Mouse (Mus musculus) hindbrain, postnatal 0 days (tissue): ENCODE measurements around the gene Atp6v0a1. TPM values are rescaled to one million over a fixed set of nuclear protein-coding genes. Genes with fewer than 3 reads are reported as not detected.

Experiments
- ATAC-seq: fragments of 200-750 bp; cut with Nextera tagmentation; 2 replicates; pipeline ENCODE4 v1.8.0; 2017; ENCODE audit warnings: mild to moderate bottlenecking, moderate TSS enrichment, moderate library complexity
- DNase-seq: peaks from one replicate; pipeline ENCODE4 v3.0.0-alpha.2; 2015; ENCODE audit warnings: low spot score
- H3K27ac ChIP-seq: fragments of 300-500 bp; sonication (generic); 2 replicates; pipeline ENCODE4 v1.5.1; 2014; ENCODE audit warnings: mild to moderate bottlenecking
- H3K27me3 ChIP-seq: fragments of 300-500 bp; sonication (generic); 2 replicates; pipeline ENCODE4 v1.6.1; 2014; ENCODE audit warnings: low read length, mixed read lengths; ENCODE audit not compliant: insufficient read depth
- H3K36me3 ChIP-seq: fragments of 300-500 bp; sonication (generic); 2 replicates; pipeline ENCODE4 v1.6.1; 2014; ENCODE audit warnings: low read length, mixed read lengths; ENCODE audit not compliant: insufficient read depth
- H3K4me1 ChIP-seq: fragments of 300-500 bp; sonication (generic); 2 replicates; pipeline ENCODE4 v1.6.1; 2014; ENCODE audit warnings: antibody characterized with exemption, low read length, mixed read lengths; ENCODE audit not compliant: insufficient read depth
- H3K4me2 ChIP-seq: fragments of 300-500 bp; sonication (generic); 2 replicates; pipeline ENCODE4 v1.6.1; 2014; ENCODE audit warnings: low read depth, mild to moderate bottlenecking, low read length, moderate library complexity, mixed read lengths
- H3K4me3 ChIP-seq: fragments of 300-500 bp; sonication (generic); 2 replicates; pipeline ENCODE4 v1.5.1; 2014; ENCODE audit warnings: low read length
- H3K9ac ChIP-seq: fragments of 300-500 bp; sonication (generic); replicated peaks from 2 replicates; pipeline ENCODE4 v1.6.1; 2014; ENCODE audit warnings: mild to moderate bottlenecking, low read length, moderate library complexity, mixed read lengths
- H3K9me3 ChIP-seq: fragments of 300-500 bp; sonication (generic); 2 replicates; pipeline ENCODE4 v1.6.1; 2016; ENCODE audit warnings: low read length, mixed read lengths
- CTCF ChIP-seq: IDR thresholded peaks from 2 replicates; pipeline ENCODE4 v1.5.1; 2016; ENCODE audit warnings: antibody characterized with exemption, control low read depth, low read depth
- WGBS: fragments of 180-500 bp; shearing (Covaris S2); extraction: QIAGEN DNeasy Blood & Tissue Kit; methylation state at CpG from one replicate; pipeline ENCODE4 v1.1.7; 2014; 5-methylcytosine and 5-hydroxymethylcytosine counted together
- polyA plus RNA-seq: library from polyadenylated mRNA; unstranded; fragments of >200 nt; fragmentation: Nextera tagmentation; extraction: Ambion mirVana; gene quantifications from 2 replicates; pipeline ENCODE4 v1.2.1, GENCODE M21; 2015
- total RNA-seq: library from RNA; depleted of rRNA; stranded (reverse); fragments of >200 nt; gene quantifications from 2 replicates; pipeline ENCODE4 v1.2.3, GENCODE M21; 2014

Atp6v0a1 gene
- total and polyA plus RNA-seq, 2 experiments from 2014 or later: 181 to 213 TPM

DNA sequence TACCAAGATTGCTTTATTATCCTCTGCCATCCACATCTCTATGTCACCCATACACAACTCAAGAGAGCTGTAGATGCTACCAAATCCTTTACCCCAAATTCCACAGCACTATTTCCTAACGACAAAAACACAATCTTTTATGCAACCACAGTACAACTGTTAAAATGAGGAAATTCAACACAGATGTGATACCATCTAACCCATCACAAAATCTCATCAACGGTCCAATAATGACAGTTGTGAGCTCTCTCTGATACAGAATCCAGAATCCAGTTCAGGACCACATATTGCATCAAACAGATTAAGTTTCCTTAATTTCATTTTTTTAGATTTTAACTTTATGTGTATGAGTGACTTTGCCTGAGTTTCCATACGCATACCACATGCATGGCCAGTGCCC is 20.6 kb upstream of the Atp6v0a1 start:
- Histone ChIP-seq H3K27ac (no peak overlapping the region), H3K4me2 (no peak overlapping the region), H3K9ac (no peak overlapping the region), H3K36me3 (no peaks in the 10 kb centered on the region), H3K4me3 (no peak overlapping the region), H3K9me3 (no peaks in the 10 kb centered on the region), H3K4me1 (no peaks in the 10 kb centered on the region), H3K27me3 (no peaks in the 10 kb centered on the region)
- 85% methylated on average over 3 of the region's 3 CpGs for WGBS
- no peak for DNase-seq
- no peak for ATAC-seq
- TF ChIP-seq CTCF: no peak

DNA sequence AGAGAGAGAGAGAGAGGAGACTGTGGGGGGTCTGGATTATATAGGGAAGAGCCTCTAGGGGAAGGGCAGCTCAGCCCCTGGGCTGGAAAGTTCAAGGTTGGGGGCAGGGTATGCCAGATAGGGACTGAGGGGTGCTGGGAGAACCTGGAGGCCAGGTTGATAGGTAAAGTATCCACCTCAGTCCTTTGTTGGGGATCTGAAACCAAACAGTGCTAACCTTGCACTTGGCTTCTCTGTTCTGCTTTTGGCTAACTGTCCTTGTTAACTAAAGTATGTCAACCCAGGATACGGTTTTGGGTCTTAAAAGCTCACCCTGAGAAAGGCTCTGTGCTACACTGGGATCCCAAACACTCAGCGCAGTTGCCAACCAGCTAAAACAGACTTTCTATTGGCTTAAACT is 19.6 kb upstream of the Atp6v0a1 start:
- 69% methylated on average over 2 of the region's 2 CpGs for WGBS
- Histone ChIP-seq H3K27me3 (no peaks in the 10 kb centered on the region), H3K4me2 (no peak overlapping the region), H3K4me3 (no peak overlapping the region), H3K27ac (no peak overlapping the region), H3K9me3 (no peaks in the 10 kb centered on the region), H3K9ac (no peak overlapping the region), H3K36me3 (no peaks in the 10 kb centered on the region), H3K4me1 (no peaks in the 10 kb centered on the region)
- ATAC-seq: no peak
- no peak for DNase-seq
- TF ChIP-seq CTCF: no peak

DNA sequence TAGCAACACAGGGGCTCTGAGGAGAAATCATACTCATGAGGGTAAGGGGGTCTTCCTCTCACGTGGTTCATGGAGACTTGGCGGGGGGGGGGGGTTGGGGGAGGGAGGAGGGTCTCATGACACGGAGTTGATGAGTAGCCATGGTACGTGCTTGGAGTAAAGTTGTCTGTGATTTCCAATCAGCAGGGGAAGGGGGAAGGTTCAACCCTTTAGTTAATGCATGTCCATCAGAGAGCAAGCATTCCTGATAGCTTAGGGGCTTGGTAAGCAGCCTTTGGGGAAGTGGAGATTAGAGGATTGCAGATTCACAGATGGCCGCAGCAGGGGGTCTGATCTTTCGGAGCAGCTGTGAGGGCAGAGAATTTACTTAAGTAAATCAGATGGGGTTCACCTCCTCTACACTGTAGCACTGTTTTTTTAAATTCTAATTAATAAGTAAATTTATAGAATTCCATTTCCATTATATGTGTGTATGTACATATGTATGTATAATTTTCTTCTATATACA is 18.2 kb upstream of the Atp6v0a1 start:
- no peak for TF ChIP-seq CTCF
- DNase-seq: peak; percentile 43
- no peaks in the 10 kb centered on the region for H3K9me3 ChIP-seq
- ATAC-seq: no peak
- H3K9ac ChIP-seq: no peak overlapping the region
- no peaks in the 10 kb centered on the region for H3K27me3 ChIP-seq
- no peak overlapping the region for H3K4me3 ChIP-seq
- WGBS: 27% methylated on average over 6 of the region's 6 CpGs
- H3K36me3 ChIP-seq: no peaks in the 10 kb centered on the region
- H3K27ac ChIP-seq: no peak overlapping the region
- no peaks in the 10 kb centered on the region for H3K4me1 ChIP-seq
- H3K4me2 ChIP-seq: no peak overlapping the region

DNA sequence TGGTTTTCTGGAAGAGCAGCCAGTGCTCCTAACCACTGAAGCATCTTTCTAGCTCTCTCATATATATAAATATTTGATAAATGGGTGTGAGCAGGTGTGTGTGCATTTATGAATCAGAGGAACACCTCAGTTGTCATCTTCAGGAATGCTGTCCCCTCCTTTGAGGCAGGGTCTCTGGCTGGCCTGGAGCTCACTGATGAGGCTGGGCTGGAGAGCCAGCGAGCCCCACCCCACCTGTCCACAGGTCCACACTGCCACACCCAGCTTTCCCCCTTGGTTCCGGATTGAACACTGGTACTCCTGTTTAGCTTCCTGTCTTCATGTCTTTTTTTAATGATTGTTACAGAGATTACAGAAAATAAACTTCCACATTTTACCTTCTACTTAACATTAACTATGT is 15.8 kb upstream of the Atp6v0a1 start:
- no peaks in the 10 kb centered on the region for H3K27me3 ChIP-seq
- DNase-seq (no peak), ATAC-seq (no peak)
- no peak overlapping the region for H3K27ac ChIP-seq
- no peak for TF ChIP-seq CTCF
- no peak overlapping the region for H3K4me3 ChIP-seq
- no peaks in the 10 kb centered on the region for H3K4me1 ChIP-seq
- no peak overlapping the region for H3K4me2 ChIP-seq
- H3K9me3 ChIP-seq: no peaks in the 10 kb centered on the region
- WGBS: 86% methylated on average over 2 of the region's 2 CpGs
- no peak overlapping the region for H3K9ac ChIP-seq
- no peaks in the 10 kb centered on the region for H3K36me3 ChIP-seq

DNA sequence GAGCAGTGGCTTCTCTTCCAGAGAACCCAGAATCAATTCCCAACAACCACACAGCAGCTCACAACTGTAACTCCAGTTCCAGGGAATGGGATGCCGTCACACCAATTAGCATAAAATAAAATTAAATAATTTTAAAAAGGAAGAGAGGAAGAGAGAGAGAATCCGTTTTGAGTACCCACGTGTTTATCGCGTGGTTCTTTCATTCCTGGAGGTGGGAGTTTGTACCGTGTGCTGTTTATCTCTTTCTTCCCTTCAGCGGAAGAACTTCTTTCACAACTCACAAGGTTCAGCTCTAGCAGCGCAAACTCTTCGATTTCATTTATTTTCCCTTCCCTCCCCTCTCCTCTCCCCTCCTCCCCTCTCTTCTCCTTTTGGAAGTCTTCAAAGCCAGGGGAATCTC is 15.0 kb upstream of the Atp6v0a1 start:
- H3K4me1 ChIP-seq: no peaks in the 10 kb centered on the region
- H3K36me3 ChIP-seq: no peaks in the 10 kb centered on the region
- no peak for TF ChIP-seq CTCF
- no peak overlapping the region for H3K9ac ChIP-seq
- no peak overlapping the region for H3K4me3 ChIP-seq
- no peak overlapping the region for H3K27ac ChIP-seq
- DNase-seq: no peak
- no peak for ATAC-seq
- no peak overlapping the region for H3K4me2 ChIP-seq
- WGBS: 57% methylated on average over 9 of the region's 9 CpGs
- no peaks in the 10 kb centered on the region for H3K27me3 ChIP-seq
- no peaks in the 10 kb centered on the region for H3K9me3 ChIP-seq

DNA sequence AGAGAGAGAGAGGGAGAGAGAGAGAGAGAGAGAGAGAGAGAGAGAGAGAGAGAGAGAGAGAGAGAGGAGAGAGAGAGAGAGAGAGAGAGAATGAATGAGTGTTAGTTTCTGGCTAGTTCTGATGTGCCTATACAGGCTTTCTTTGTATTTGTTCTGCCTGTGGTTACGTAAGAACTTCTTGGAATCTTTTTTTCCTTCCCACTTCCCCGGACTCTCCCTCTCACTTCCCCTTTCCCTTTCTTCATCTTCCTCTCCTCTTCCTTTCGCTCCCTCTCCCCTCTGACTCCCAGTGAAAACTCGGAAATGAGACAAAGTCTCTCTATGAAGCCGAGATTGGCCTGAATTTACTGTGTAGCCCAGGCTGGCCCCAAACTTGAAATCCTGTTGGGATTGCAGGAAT is 14.6 kb upstream of the Atp6v0a1 start:
- no peak for DNase-seq
- no peaks in the 10 kb centered on the region for H3K4me1 ChIP-seq
- H3K36me3 ChIP-seq: no peaks in the 10 kb centered on the region
- H3K27ac ChIP-seq: no peak overlapping the region
- no peaks in the 10 kb centered on the region for H3K9me3 ChIP-seq
- WGBS: 71% methylated on average over 5 of the region's 5 CpGs
- no peaks in the 10 kb centered on the region for H3K27me3 ChIP-seq
- no peak for ATAC-seq
- TF ChIP-seq CTCF: no peak
- H3K4me3 ChIP-seq: no peak overlapping the region
- H3K9ac ChIP-seq: no peak overlapping the region
- no peak overlapping the region for H3K4me2 ChIP-seq

DNA sequence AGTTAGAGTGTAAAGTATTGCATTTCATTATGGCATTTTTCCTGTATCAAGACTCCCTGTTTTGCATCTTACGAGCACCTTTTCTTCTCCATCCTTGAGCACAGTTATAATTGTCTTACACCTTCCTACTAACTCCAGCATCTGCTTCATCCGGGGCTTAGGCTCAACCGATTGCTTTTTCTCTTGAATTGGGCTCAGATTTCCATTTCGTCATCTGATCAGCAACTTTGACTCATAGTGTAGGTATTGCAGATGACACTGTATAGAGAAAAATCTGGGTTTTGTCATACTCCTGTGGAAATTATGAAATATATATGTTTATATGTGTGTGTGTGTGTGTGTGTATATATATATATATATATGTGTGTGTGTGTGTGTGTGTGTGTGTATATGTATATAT is 12.8 kb upstream of the Atp6v0a1 start:
- DNase-seq: no peak
- Histone ChIP-seq H3K4me2 (no peak overlapping the region), H3K9ac (no peak overlapping the region), H3K9me3 (no peaks in the 10 kb centered on the region), H3K27me3 (no peaks in the 10 kb centered on the region), H3K27ac (no peak overlapping the region), H3K4me3 (no peak overlapping the region), H3K4me1 (no peaks in the 10 kb centered on the region), H3K36me3 (no peaks in the 10 kb centered on the region)
- ATAC-seq: no peak
- no peak for TF ChIP-seq CTCF
- 92% methylated on average over 4 of the region's 4 CpGs for WGBS
